ENCODE assay signal across 12 mouse cellular contexts in genomic region chr16:24390596-24390995, GRCm38 (mm10). TPM values are rescaled to one million over a fixed set of nuclear protein-coding genes. Genes with fewer than 3 reads are reported as not detected.
DNase-seq lines count a peak whose midpoint lies in the region; ATAC-seq and TF ChIP-seq lines count a peak whose summit lies in the region.
"Had no signal": no experiment of that assay in that cellular context is flagged by ENCODE, and none has a peak within 500 bp of the region (broad histone marks: within the 10 kb centered on the region; RNA-seq: fewer than 3 reads in every experiment).

No protein-coding gene starts in this region.

- no peak for TF ChIP-seq EP300 in heart, adult 2 months (IDR thresholded peaks at IDR 0.05; ENCODE audit: insufficient read depth, low read depth, low read length)
- TF ChIP-seq EP300 in stomach, postnatal 0 days (optimal IDR thresholded peaks at IDR 0.05): no peak

- H3K4me1 ChIP-seq in heart, embryonic 13.5 days: peaks cover 30% of the 10 kb centered on the region
- peaks cover 10% of the 10 kb centered on the region for H3K4me1 ChIP-seq in heart, adult 2 months (ENCODE audit: control insufficient read depth, insufficient read depth, low read length)
- peaks cover 3% of the 10 kb centered on the region; the same call in 1 of the 2 replicates for H3K4me1 ChIP-seq in stomach, postnatal 0 days (replicated peaks; ENCODE audit: control insufficient read depth, insufficient read depth)

- H3K9ac ChIP-seq in heart, embryonic 13.5 days: 0 out of 2 replicates have a peak overlapping the region, but pooled peaks have one; percentile 38
- no peak overlapping the region for H3K9ac ChIP-seq in heart, adult 2 months (ENCODE audit: low read depth, low read length)
- no peak overlapping the region for H3K9ac ChIP-seq in stomach, postnatal 0 days (ENCODE audit: low read length)
- H3K9ac ChIP-seq: liver, postnatal 0 days had no signal

- TF ChIP-seq CTCF in heart, adult 2 months (IDR thresholded peaks at IDR 0.05): no peak
- TF ChIP-seq CTCF in stomach, postnatal 0 days (IDR thresholded peaks at IDR 0.05; ENCODE audit: low read depth): no peak

- no peak for ATAC-seq in heart, embryonic 13.5 days (ENCODE audit: extremely low read depth, insufficient number of reproducible peaks, low FRiP score, low TSS enrichment)
- ATAC-seq in stomach, postnatal 0 days (ENCODE audit: low FRiP score, low TSS enrichment): no peak
- ATAC-seq: liver, postnatal 0 days had no signal

- no peak overlapping the region for H3K4me3 ChIP-seq in heart, embryonic 13.5 days
- no peak overlapping the region for H3K4me3 ChIP-seq in heart, adult 2 months
- H3K4me3 ChIP-seq in stomach, postnatal 0 days (ENCODE audit: low read depth, low read length): no peak overlapping the region
- H3K4me3 ChIP-seq: embryonic facial prominence, embryonic 10.5 days had no signal

- H3K36me3 ChIP-seq in heart, embryonic 13.5 days: no peaks in the 10 kb centered on the region
- H3K36me3 ChIP-seq in heart, adult 2 months (ENCODE audit: control insufficient read depth, insufficient read depth, low read length): peaks cover 4% of the 10 kb centered on the region; the same call in 1 of the 2 replicates
- no peaks in the 10 kb centered on the region for H3K36me3 ChIP-seq in stomach, postnatal 0 days (ENCODE audit: control insufficient read depth, insufficient read depth, low read length)
- H3K36me3 ChIP-seq: embryonic facial prominence, embryonic 10.5 days had no signal

- H3K27ac ChIP-seq in heart, embryonic 13.5 days (replicated peaks): no peak overlapping the region; the same call in 1 of the 2 replicates
- no peak overlapping the region for H3K27ac ChIP-seq in heart, adult 2 months
- H3K27ac ChIP-seq in stomach, postnatal 0 days (replicated peaks): no peak overlapping the region
- H3K27ac ChIP-seq: embryonic facial prominence, embryonic 10.5 days had no signal

- intact Hi-C loops in heart, adult 2 months (cut with DNase I): loop anchor here (5.0 kb wide), 3 partner anchors 43 to 237 kb away; no protein-coding TSS in a partner anchor

- H3K79me2 ChIP-seq in heart, adult 2 months (replicated peaks; ENCODE audit: control insufficient read depth, insufficient read depth, low read length): peaks cover 1% of the 10 kb centered on the region; the same call in 1 of the 2 replicates

- no peak for TF ChIP-seq POLR2A in heart, adult 2 months (IDR thresholded peaks at IDR 0.05; ENCODE audit: insufficient read depth, low read depth, low read length)

- H3K9me3 ChIP-seq in heart, embryonic 13.5 days: peaks cover 5% of the 10 kb centered on the region; the same call in 1 of the 2 replicates
- no peaks in the 10 kb centered on the region for H3K9me3 ChIP-seq in stomach, postnatal 0 days (ENCODE audit: control insufficient read depth, low read length)
- H3K9me3 ChIP-seq: embryonic facial prominence, embryonic 10.5 days had no signal

- no peak overlapping the region for H3K4me2 ChIP-seq in heart, embryonic 13.5 days
- no peak overlapping the region for H3K4me2 ChIP-seq in stomach, postnatal 0 days (replicated peaks; ENCODE audit: low read depth)

- no peak for DNase-seq in heart, adult 2 months
- DNase-seq in right cerebral cortex, adult 18-20 months: peak; percentile 27
- DNase-seq in right cerebral cortex, postnatal 4 days: no peak
- DNase-seq in cerebellum, postnatal 10 days: peak; percentile 90 to 93
- DNase-seq in layer of hippocampus, postnatal 36 days: peak; percentile 39 to 42
- no peak for DNase-seq in urinary bladder, postnatal 25 days (ENCODE audit: low spot score)
- DNase-seq in stomach, postnatal 0 days (ENCODE audit: low spot score): no peak
- DNase-seq: gastrocnemius, postnatal 25 days; kidney, postnatal 10 days; liver, postnatal 0 days had no signal

- WGBS in heart, embryonic 13.5 days: 71% methylated on average over 5 of the region's 5 CpGs
- WGBS in heart, adult 2 months: 84% methylated on average over 5 of the region's 5 CpGs
- WGBS in stomach, postnatal 0 days: 91% methylated on average over 5 of the region's 5 CpGs

- H3K27me3 ChIP-seq in heart, embryonic 13.5 days (replicated peaks): no peaks in the 10 kb centered on the region
- H3K27me3 ChIP-seq in heart, adult 2 months (ENCODE audit: control insufficient read depth, insufficient read depth, low read length): no peaks in the 10 kb centered on the region
- no peaks in the 10 kb centered on the region for H3K27me3 ChIP-seq in stomach, postnatal 0 days (ENCODE audit: control insufficient read depth, insufficient read depth, low read length)

RNA-seq across cellular contexts. Expression of gene Lpp, which starts 2.7 kb away (rescaled TPM):
- polyA plus RNA-seq in heart, embryonic 13.5 days (2015; fragmentation: Nextera tagmentation; extraction: Ambion mirVana): 37.9 and 39.8 TPM in 2 replicates
- 10 to 100 TPM; 23.6 to 25.1 TPM for total RNA-seq in heart, adult 2 months (2021)
- 7.7 and 14.3 TPM in 2 replicates for polyA plus RNA-seq in heart, adult 2 months (2012; rRNA removed)
- total RNA-seq in layer of hippocampus, postnatal 36 days (2021): 10 to 100 TPM in 1 of 2 experiments, 1 to 10 TPM in 1; 7.2 to 11.8 TPM
- polyA plus RNA-seq in stomach, postnatal 0 days (2015; fragmentation: Nextera tagmentation; extraction: Ambion mirVana): 49.8 and 51.3 TPM in 2 replicates

Comparison
In these comparisons a context has a peak if more than half of its experiments do, and no peak if none do; other contexts are left out.
1. DNase-seq: peak in right cerebral cortex, adult 18-20 months (single experiment), cerebellum, postnatal 10 days (2 of 2) and layer of hippocampus, postnatal 36 days (2 of 2); none in heart, adult 2 months (0 of 2), right cerebral cortex, postnatal 4 days (single experiment), urinary bladder, postnatal 25 days (single experiment) and stomach, postnatal 0 days (single experiment).